Mouse (Mus musculus): ENCODE data around the gene Spred2.
A peak's percentile ranks its signal among the peaks of the same experiment; 100 is the strongest.
"Not testable (repeated sequence)": the region's sequence is repeated elsewhere in the genome, so short reads cannot be mapped to it uniquely, and the experiment has no call there.

The Spred2 gene

GRCm38 (mm10) chr11:20027719-20028118, 103.5 kb downstream of the Spred2 start:
- peak; percentile 42 to 44 for DNase-seq

GRCm38 (mm10) chr11:20028396-20028795, 104.2 kb downstream of the Spred2 start:
- DNase-seq: no peak

DNA sequence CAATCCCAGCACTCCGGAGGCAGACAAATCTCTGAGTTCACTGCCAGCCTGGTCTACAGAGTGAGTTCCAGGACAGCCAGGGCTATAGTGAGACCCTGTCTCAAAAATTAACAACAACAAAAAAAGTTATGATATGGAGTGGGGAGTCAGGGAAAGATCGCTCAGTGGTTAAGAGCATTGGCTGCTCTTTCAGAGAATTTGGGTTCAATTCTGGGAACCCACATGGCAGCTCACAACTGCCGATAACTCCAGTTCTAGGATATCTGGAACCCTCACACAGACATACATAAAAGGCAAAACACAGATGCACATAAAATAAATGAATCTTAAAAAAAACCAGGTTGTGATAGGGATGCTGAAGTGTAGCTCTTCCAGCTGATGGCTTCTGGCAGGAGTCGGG, 104.8 kb downstream of the Spred2 start:
- no peak for DNase-seq

- DNase-seq: not testable (repeated sequence)
Observed at GRCm38 (mm10) chr11:20030973-20031372, 106.8 kb downstream of the Spred2 start.

- peak; percentile 29 to 71 for DNase-seq
Observed at GRCm38 (mm10) chr11:20031536-20031935, 107.4 kb downstream of the Spred2 start.

DNA sequence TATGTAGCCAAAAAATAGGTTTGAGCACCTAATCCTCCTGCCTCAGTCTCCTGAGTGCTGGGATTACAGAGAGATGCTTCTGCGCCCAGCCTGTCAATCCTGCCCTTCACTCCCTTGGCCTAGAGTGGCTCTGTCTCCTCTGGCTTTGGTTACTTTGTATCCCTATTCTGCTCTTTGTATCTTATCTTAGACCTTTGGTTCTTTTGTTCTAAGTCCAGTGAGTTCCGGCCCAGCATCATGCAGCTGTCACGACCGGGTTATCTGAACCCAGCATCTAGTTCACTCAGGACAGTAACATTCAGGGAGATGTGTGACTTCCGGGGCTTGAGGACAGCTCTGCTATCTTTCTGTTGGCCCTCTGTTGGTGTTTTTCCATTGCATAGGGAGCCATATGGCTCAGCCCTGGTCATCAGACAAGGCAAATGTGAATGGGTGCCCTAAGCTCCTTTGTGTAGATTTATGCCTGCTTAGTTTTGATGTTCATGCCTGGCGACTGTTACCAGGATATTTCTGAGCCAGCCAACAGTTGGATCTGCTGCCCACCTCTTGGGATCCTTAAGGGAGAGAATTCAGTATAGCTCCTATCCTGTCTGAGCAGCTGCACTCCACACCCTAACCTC, 109.5 kb downstream of the Spred2 start:
- peak; percentile 12 to 25 for DNase-seq

- DNase-seq: no peak
Observed at GRCm38 (mm10) chr11:20034337-20034947, 110.3 kb downstream of the Spred2 start.

DNA sequence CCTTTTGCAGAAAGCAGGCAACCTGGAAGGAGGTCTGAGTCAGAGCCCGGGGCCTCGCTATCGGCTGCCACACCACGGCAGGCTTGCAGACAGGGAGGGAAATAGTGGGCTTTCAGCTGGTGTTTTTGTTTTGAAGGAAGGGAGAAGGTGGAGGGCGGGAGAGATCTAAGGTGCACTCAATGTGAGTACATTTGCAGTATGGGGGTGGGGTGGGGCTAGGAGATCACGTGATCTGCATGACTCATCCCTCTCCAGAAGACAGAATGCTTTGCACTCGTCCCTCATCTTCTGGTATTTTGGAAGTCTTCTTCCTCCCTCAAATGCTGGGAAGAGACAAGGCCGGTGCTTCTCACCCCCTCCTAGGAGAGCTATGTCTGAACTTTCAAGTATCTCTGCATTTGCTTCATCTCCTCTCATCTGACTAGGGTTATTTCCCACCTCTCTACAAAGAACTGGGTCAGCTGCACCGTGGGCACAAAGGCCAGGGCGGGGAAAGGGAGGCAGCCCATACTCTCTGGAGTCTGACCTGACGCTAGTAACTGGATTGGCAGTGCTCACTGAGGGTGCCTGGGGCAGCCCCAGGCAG, 111.3 kb downstream of the Spred2 start:
- DNase-seq: no peak

DNA sequence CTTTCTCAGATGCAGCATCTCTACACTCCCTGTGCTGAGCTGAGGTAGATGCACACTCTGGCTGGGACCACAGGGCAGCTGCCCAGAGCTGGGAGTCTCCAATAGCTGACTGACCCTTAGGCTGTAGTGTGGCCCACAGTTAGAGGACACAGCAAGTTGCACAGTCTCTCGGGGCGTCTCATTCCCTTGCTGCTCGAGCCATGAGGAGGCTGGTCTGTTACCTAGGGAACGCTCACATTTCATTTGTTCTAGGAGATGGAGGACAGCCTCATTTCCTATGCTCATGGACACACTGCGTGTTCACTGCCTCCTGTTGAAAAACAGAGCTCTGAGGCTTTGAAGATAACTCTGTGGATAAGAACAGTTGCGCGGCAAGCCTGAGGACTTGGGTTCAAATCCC, 111.8 kb downstream of the Spred2 start:
- DNase-seq: no peak

- no peak for DNase-seq
Observed at GRCm38 (mm10) chr11:20037739-20038138, 113.6 kb downstream of the Spred2 start.

- DNase-seq: peak; percentile 23 to 25
Observed at GRCm38 (mm10) chr11:20038723-20039122, 114.5 kb downstream of the Spred2 start.

- peak; percentile 23 to 59 for DNase-seq
Observed at GRCm38 (mm10) chr11:20041164-20041920, 117.2 kb downstream of the Spred2 start.

- DNase-seq: no peak
Observed at GRCm38 (mm10) chr11:20042106-20042505, 117.9 kb downstream of the Spred2 start.

DNA sequence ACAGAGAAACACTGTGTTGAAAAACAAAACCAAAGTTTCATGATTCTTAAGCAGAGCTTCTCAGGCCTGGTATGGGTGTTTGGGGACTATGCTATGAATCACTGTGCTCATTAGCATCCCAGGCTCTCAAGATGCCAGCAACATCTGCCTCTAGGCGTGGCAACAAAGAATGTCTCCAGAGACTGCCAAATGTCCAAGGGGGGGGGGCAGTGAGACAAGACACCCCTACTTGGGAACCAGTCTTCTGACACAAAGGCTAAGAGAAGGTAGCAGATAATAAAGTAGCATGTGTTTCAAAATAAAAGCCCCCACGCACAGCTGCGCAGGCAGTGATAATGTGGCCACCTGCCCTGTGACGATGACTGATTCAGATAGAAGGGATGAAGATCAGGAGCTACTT, 119.1 kb downstream of the Spred2 start:
- no peak for DNase-seq

DNA sequence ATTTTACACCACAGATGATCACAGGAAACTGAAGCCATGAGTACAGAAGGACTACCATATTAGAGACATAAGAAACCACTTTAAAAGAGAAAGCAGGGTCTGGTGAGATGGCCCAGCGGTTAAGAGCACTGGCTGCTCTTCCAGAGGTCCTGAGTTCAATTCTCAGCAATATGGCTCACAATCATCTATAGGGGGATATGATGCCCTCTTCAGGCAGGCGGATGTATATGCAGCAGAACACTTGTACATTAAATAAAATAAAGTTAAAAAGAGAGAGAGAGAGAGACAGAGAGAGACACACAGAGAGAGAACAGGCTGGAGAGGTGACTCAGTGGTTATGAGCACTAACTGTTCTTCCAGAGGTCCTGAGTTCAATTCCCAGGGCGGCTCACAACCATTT, 121.4 kb downstream of the Spred2 start:
- no peak for DNase-seq

DNA sequence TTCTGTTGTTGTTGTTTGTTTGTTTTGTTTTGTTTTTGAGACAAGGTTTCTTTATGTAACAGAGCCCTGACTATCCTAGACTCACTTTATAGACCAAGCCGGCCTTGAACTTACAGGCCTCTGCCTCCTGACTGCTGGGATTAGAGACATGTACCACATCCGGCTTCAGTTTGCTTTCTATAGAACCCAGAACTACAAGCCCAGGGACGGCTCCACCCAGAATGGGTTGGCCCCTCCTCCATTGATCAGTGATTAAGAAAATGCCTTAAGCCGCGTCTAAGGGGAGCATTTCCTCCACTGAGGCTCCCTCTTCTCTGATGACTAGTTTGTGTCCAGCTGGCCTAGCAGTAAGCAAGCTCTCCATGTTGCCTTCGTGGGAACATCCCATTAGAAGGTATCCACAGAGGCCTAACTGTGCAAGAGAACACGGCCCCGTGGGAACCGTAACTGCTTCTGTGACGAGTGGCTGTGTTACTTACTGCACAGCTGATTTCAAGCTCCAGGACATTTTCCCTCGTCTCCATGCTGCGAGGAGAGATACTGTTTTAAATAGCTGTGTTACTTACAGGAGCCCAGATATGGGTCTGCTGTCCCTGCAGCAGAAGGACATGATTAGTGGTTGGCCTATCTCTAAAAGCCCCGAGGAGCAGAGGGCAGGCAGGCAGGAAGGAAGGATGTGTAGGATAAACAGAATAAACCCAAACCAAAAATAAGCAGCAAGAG, 128.8 kb downstream of the Spred2 start:
- DNase-seq: no peak

- DNase-seq: no peak
Observed at GRCm38 (mm10) chr11:20053951-20054350, 129.8 kb downstream of the Spred2 start.

DNA sequence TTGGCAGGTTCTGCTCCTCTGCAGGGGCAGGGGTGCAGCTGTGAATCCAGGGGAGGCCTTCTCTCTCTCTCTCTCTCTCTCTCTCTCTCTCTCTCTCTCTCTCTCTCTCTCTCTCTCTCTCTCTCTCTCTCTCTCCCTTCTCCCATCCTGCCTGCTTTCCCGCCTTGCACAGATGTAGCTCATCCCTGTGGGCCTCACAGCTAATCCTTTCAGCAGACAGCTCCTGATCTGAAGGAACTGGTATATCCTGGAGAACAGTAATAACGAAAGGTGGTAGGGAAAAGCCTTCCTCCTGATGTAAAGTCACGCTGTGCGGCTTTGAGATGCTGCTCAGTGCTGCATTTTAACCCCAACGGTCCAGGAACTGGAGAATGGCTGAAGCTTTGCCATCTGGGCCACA, 130.4 kb downstream of the Spred2 start:
- no peak for DNase-seq

DNA sequence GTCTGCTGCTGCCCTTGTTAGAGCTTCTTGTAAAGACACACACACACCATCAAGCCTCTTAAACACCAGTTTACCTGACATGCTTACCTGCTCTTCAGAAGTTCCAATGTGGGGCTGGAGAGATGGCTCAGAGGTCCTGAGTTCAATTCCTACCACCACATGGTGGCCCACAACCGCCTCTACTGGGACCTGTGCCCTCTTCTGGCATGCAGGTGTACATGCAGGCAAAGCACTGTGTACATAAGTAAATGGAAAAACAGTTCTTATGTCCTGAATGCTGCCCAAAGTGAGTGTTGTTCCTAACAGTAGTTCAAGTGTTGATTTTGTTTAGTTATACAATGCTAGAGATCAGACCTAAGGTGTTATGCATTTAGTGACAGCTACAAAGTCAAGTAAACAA, 132.0 kb downstream of the Spred2 start:
- no peak for DNase-seq

- DNase-seq: no peak
Observed at GRCm38 (mm10) chr11:20057429-20057828, 133.3 kb downstream of the Spred2 start.

DNA sequence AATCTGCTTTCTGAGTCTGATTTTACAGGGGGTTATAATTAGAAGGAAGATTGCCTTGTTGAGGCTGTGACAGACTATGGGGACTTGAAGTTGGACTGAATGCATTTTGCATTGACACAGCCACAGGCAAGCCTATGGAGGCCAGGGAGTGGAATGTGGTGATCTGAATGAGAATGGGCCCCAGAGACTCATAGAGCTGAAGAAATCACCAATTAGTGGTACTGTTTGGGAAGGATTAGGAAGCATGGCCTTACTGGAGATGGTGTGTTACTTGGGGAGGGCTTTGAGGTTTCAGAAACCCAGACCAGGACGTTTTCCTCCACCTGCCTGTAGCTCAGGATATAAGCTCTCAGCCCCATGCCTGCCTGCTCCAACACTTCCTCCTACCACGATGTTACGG, 135.6 kb downstream of the Spred2 start:
- DNase-seq: no peak

GRCm38 (mm10) chr11:20062801-20063200, 138.6 kb downstream of the Spred2 start:
- not testable (repeated sequence) for DNase-seq

DNA sequence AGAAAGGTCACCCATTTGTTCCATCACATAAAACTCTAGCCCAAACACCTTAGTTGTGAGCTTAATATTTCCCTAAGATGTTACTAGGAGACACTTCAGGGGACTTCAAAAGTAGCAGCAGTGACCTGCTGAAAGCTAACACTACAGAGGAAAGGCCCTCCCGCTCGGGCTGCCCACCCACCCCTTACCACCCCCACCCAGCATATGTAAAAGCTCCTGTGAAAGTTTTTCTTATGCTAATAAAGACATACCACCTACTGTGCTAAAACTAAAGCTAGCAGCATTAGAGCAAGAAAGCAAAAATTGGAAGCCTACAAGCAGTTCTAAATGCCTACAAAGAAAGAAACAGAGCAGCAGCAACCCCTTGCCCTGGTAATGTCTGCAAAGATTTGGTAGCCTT, 139.9 kb downstream of the Spred2 start:
- DNase-seq: not testable (repeated sequence)

All from kidney, postnatal 36 days (tissue).